23 mouse cellular contexts compared by ENCODE assay signal in genomic region chr1:191842247-191842646, GRCm38 (mm10). TPM values are rescaled to one million over a fixed set of nuclear protein-coding genes. Genes with fewer than 3 reads are reported as not detected.
DNase-seq lines count a peak whose midpoint lies in the region; ATAC-seq and TF ChIP-seq lines count a peak whose summit lies in the region.
"Had no signal": no experiment of that assay in that cellular context is flagged by ENCODE, and none has a peak within 500 bp of the region (broad histone marks: within the 10 kb centered on the region; RNA-seq: fewer than 3 reads in every experiment).

No protein-coding gene starts in this region.

- H3K27me3 ChIP-seq in intestine, postnatal 0 days (replicated peaks; ENCODE audit: control insufficient read depth, insufficient read depth, low read length), result no peaks in the 10 kb centered on the region
- no peaks in the 10 kb centered on the region for H3K27me3 ChIP-seq in intestine, embryonic 15.5 days (replicated peaks)
- 0 out of 2 replicates have a peak, but pooled peaks cover 9% of the 10 kb centered on the region for H3K27me3 ChIP-seq in E14TG2a.4 (ENCODE audit: insufficient read depth, low read length)
- H3K27me3 ChIP-seq: CH12.LX; embryonic facial prominence, embryonic 12.5 days; forebrain, embryonic 13.5 days; forebrain, embryonic 15.5 days had no signal

- in situ Hi-C loops in ES-E14 (cut with MboI; ENCODE audit: low sequenced_read_pairs in 2 of 2, unreplicated experiment in 2 of 2), result no loop called here

- ATAC-seq in intestine, postnatal 0 days, result no peak
- no peak for ATAC-seq in intestine, embryonic 15.5 days
- ATAC-seq: CD4-positive, CD25-positive, alpha-beta regulatory T cell, adult 4 months; forebrain, embryonic 13.5 days; forebrain, embryonic 15.5 days; forebrain, postnatal 0 days had no signal

- 0 out of 2 replicates have a peak overlapping the region, but pooled peaks have one; percentile 89 for H3K27ac ChIP-seq in intestine, postnatal 0 days (ENCODE audit: low read depth, low read length)
- no peak overlapping the region for H3K27ac ChIP-seq in intestine, embryonic 15.5 days
- no peak overlapping the region for H3K27ac ChIP-seq in ES-E14 (ENCODE audit: insufficient read depth, low read depth, low read length, poor library complexity, severe bottlenecking)
- H3K27ac ChIP-seq: embryonic facial prominence, embryonic 10.5 days; embryonic facial prominence, embryonic 12.5 days; forebrain, embryonic 13.5 days; forebrain, embryonic 15.5 days had no signal

- WGBS in intestine, postnatal 0 days, result 91% methylated on average over 12 of the region's 12 CpGs
- WGBS in intestine, embryonic 15.5 days, result 85% methylated on average over 12 of the region's 12 CpGs

- TF ChIP-seq CTCF in intestine, postnatal 0 days (IDR thresholded peaks at IDR 0.05; ENCODE audit: low read depth), result no peak
- no peak for TF ChIP-seq CTCF in E14TG2a.4 (conservative IDR thresholded peaks at IDR 0.05; ENCODE audit: low read length)

- H3K9ac ChIP-seq in intestine, postnatal 0 days (ENCODE audit: low read depth, low read length), result no peak overlapping the region
- H3K9ac ChIP-seq in intestine, embryonic 15.5 days, result no peak overlapping the region
- H3K9ac ChIP-seq in ES-E14 (ENCODE audit: insufficient read depth, low read depth, low read length, poor library complexity, severe bottlenecking), result no peak overlapping the region
- H3K9ac ChIP-seq: embryonic facial prominence, embryonic 12.5 days; forebrain, embryonic 13.5 days; forebrain, embryonic 15.5 days; forebrain, postnatal 0 days had no signal

- H3K9me3 ChIP-seq in intestine, postnatal 0 days (ENCODE audit: control insufficient read depth), result no peaks in the 10 kb centered on the region
- no peaks in the 10 kb centered on the region for H3K9me3 ChIP-seq in intestine, embryonic 15.5 days
- no peaks in the 10 kb centered on the region for H3K9me3 ChIP-seq in E14TG2a.4 (ENCODE audit: low read length)
- H3K9me3 ChIP-seq in ES-E14 (ENCODE audit: control insufficient read depth, insufficient read depth, low read depth, low read length), result no peaks in the 10 kb centered on the region
- H3K9me3 ChIP-seq: embryonic facial prominence, embryonic 10.5 days; embryonic facial prominence, embryonic 12.5 days; forebrain, embryonic 13.5 days; forebrain, embryonic 15.5 days had no signal

- DNase-seq in ES-E14 (ENCODE audit: low read depth, low spot score) (no peak), ZHBTc4 (ENCODE audit: low read depth, low spot score) (peak; percentile 77)
- DNase-seq in retina, postnatal 1 day, result no peak
- DNase-seq in natural killer cell, adult 2 months (ENCODE audit: low spot score in 2 of 2), result no peak
- DNase-seq: adrenal gland, adult 2 months; adrenal gland, postnatal 10 days; adrenal gland, postnatal 25 days; B cell, adult 2 months; cerebellum, adult 11 months; cerebellum, adult 2 months; cerebellum, adult 9-10 months; cerebellum, postnatal 10 days; cerebellum, postnatal 25 days; forebrain, postnatal 0 days had no signal

- H3K4me2 ChIP-seq in intestine, postnatal 0 days (replicated peaks; ENCODE audit: low read depth), result no peak overlapping the region
- no peak overlapping the region for H3K4me2 ChIP-seq in intestine, embryonic 15.5 days (replicated peaks)
- H3K4me2 ChIP-seq: embryonic facial prominence, embryonic 12.5 days; forebrain, embryonic 13.5 days; forebrain, embryonic 15.5 days had no signal

- no peaks in the 10 kb centered on the region for H3K36me3 ChIP-seq in intestine, postnatal 0 days (ENCODE audit: control insufficient read depth, insufficient read depth)
- no peaks in the 10 kb centered on the region for H3K36me3 ChIP-seq in intestine, embryonic 15.5 days
- no peaks in the 10 kb centered on the region for H3K36me3 ChIP-seq in E14TG2a.4 (ENCODE audit: insufficient read depth, low read length)
- H3K36me3 ChIP-seq in ES-E14 (ENCODE audit: control insufficient read depth, insufficient read depth, low read length, poor library complexity, severe bottlenecking), result no peaks in the 10 kb centered on the region
- H3K36me3 ChIP-seq: embryonic facial prominence, embryonic 10.5 days; embryonic facial prominence, embryonic 12.5 days; forebrain, embryonic 15.5 days had no signal

- no peak overlapping the region for H3K4me3 ChIP-seq in intestine, postnatal 0 days (ENCODE audit: low read depth, low read length)
- no peak overlapping the region for H3K4me3 ChIP-seq in intestine, embryonic 15.5 days (replicated peaks)
- H3K4me3 ChIP-seq in E14TG2a.4 (replicated peaks; ENCODE audit: low read length), result 0 out of 2 replicates have a peak overlapping the region, but pooled peaks have one; percentile 5
- no peak overlapping the region for H3K4me3 ChIP-seq in ES-E14 (ENCODE audit: insufficient read depth in 1 of 2, low read depth in 1 of 2, low read length in 2 of 2, poor library complexity in 1 of 2, severe bottlenecking in 1 of 2)
- H3K4me3 ChIP-seq: embryonic facial prominence, embryonic 10.5 days; embryonic facial prominence, embryonic 12.5 days; forebrain, embryonic 13.5 days; forebrain, embryonic 15.5 days had no signal

- peaks cover 18% of the 10 kb centered on the region for H3K4me1 ChIP-seq in intestine, postnatal 0 days (replicated peaks; ENCODE audit: control insufficient read depth, insufficient read depth, low read length)
- H3K4me1 ChIP-seq in intestine, embryonic 15.5 days (replicated peaks), result peaks cover 26% of the 10 kb centered on the region
- H3K4me1 ChIP-seq in E14TG2a.4 (replicated peaks; ENCODE audit: low read depth, low read length) (peaks cover 43% of the 10 kb centered on the region), ES-E14 (ENCODE audit: control insufficient read depth in 2 of 2, insufficient read depth in 2 of 2, low read length in 2 of 2, poor library complexity in 1 of 2) (peaks cover 0 to 8% of the 10 kb centered on the region in 2 experiments; a peak in 1 of 4 replicates)
- H3K4me1 ChIP-seq: embryonic facial prominence, embryonic 12.5 days; forebrain, embryonic 13.5 days; forebrain, embryonic 15.5 days had no signal

TF ChIP-seq in ES-E14, 5 proteins besides CTCF, POLR2A, EP300 and RAD21:
- TF ChIP-seq HCFC1 (IDR thresholded peaks at IDR 0.05; ENCODE audit: borderline replicate concordance, insufficient read depth, low read length) (no peak), ZC3H11A (IDR thresholded peaks at IDR 0.05; ENCODE audit: borderline replicate concordance, low read depth, low read length) (no peak), ZNF384 (IDR thresholded peaks at IDR 0.05; ENCODE audit: low read depth, low read length) (no peak), CHD2 (IDR thresholded peaks at IDR 0.05; ENCODE audit: low read depth, low read length) (no peak), MAFK (IDR thresholded peaks at IDR 0.05; ENCODE audit: insufficient read depth, low read depth, low read length) (0 out of 2 replicates have a peak, but pooled peaks have one; percentile 6)

RNA-seq across cellular contexts. Expression of gene Nek2, which starts 21.0 kb away (rescaled TPM):
- 10.7 and 11.9 TPM in 2 replicates for polyA plus RNA-seq in intestine, postnatal 0 days (2015; fragmentation: Nextera tagmentation; extraction: Ambion mirVana)
- polyA plus RNA-seq in intestine, embryonic 15.5 days (2015; fragmentation: Nextera tagmentation; extraction: Ambion mirVana), result 45.6 and 47.6 TPM in 2 replicates
- total RNA-seq in ES-E14 (2012; rRNA removed), result 48.4 and 50.5 TPM in 2 replicates
